Mouse (Mus musculus): ENCODE data around the gene Rala. TPM values are rescaled to one million over a fixed set of nuclear protein-coding genes. Genes with fewer than 3 reads are reported as not detected.

Gene Rala
- total RNA-seq, 1 experiment from 2014 or later: 62.3 TPM

GRCm38 (mm10) chr13:17884211-17884610 lies 59.8 kb downstream of the Rala start:
- no peak for DNase-seq

- no peak for DNase-seq
Measured at GRCm38 (mm10) chr13:17879061-17879460, 65.0 kb downstream of the Rala start.

- DNase-seq: no peak
Measured at GRCm38 (mm10) chr13:17866741-17867140, 77.3 kb downstream of the Rala start.

GRCm38 (mm10) chr13:17860536-17860935 lies 83.5 kb downstream of the Rala start:
- DNase-seq: no peak

- DNase-seq: no peak
Measured at GRCm38 (mm10) chr13:17859365-17860033, 84.5 kb downstream of the Rala start.

GRCm38 (mm10) chr13:17857046-17857445 lies 87.0 kb downstream of the Rala start:
- DNase-seq: no peak

- DNase-seq: no peak
Measured at GRCm38 (mm10) chr13:17855492-17856138, 88.4 kb downstream of the Rala start.

- no peak for DNase-seq
Measured at GRCm38 (mm10) chr13:17854755-17855154, 89.3 kb downstream of the Rala start.

GRCm38 (mm10) chr13:17843336-17843735 lies 100.7 kb downstream of the Rala start:
- DNase-seq: no peak

GRCm38 (mm10) chr13:17842756-17843155 lies 101.3 kb downstream of the Rala start:
- no peak for DNase-seq

GRCm38 (mm10) chr13:17839137-17839536 lies 104.9 kb downstream of the Rala start:
- DNase-seq: no peak

- peak; percentile 37 for DNase-seq
Measured at GRCm38 (mm10) chr13:17838484-17838851, 105.6 kb downstream of the Rala start.

- DNase-seq: peak; percentile 33
Measured at GRCm38 (mm10) chr13:17837610-17838483, 106.2 kb downstream of the Rala start.

- no peak for DNase-seq
Measured at GRCm38 (mm10) chr13:17836808-17837207, 107.2 kb downstream of the Rala start.

GRCm38 (mm10) chr13:17832940-17833339 lies 111.1 kb downstream of the Rala start:
- DNase-seq: no peak

Other genes with a start within 250 kb of the Rala start
- 23.3 and 29.0 TPM in 2 replicates for gene Mplkip, start 249.0 kb downstream of the Rala start, total RNA-seq (2021)
- gene Sugct, start 248.7 kb downstream of the Rala start, total RNA-seq (2021): 5.6 and 7.7 TPM in 2 replicates
- gene Cdk13, start 139.1 kb downstream of the Rala start, total RNA-seq (2021): 61.1 and 70.2 TPM in 2 replicates
- gene Yae1d1, start 49.1 kb upstream of the Rala start, total RNA-seq (2021): 23.6 and 28.2 TPM in 2 replicates

Measured in adrenal gland, postnatal 25 days (tissue).